Mouse (Mus musculus): ENCODE data around the gene Plekha1.

DNA sequence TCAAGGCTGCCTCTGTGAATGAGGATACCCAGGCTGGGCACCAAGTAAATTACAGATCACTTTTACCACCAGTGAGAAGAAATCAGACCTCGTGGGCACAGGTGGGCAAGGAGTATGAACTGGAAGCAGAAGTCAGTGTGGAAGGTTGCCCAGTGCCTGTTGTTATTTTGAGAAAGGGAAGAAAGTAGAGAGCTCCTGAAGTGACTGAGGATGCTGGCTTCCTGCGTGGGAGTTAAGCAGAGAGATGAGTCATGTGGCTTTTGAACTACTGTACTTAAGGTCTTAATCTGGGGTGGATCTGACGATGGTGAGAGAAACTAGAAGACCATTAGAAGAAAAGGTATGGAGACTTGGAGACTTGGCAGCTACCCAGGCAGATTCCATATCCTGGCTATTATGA lies 20.7 kb downstream of the Plekha1 start:
- no peak for TF ChIP-seq CTCF (IDR thresholded peaks at IDR 0.05 in 2 of 3, conservative IDR thresholded peaks at IDR 0.05 in 1 of 3; ENCODE audit: control insufficient read depth in 1 of 3, insufficient read depth in 1 of 3, low read depth in 2 of 3, low read length in 3 of 3, poor library complexity in 1 of 3, severe bottlenecking in 1 of 3)
- no peak for TF ChIP-seq MEF2A (IDR thresholded peaks at IDR 0.05; ENCODE audit: extremely low read depth, insufficient replicate concordance, low read depth, low read length, poor library complexity, severe bottlenecking)
- no peak for TF ChIP-seq UBTF (IDR thresholded peaks at IDR 0.05; ENCODE audit: borderline replicate concordance, insufficient read depth, low read depth, low read length)
- no peak for TF ChIP-seq POLR2A (IDR thresholded peaks at IDR 0.05; ENCODE audit: control insufficient read depth in 1 of 2, insufficient read depth in 1 of 2, low read depth in 1 of 2, low read length in 2 of 2, poor library complexity in 1 of 2)
- no peak for TF ChIP-seq ZKSCAN1 (IDR thresholded peaks at IDR 0.05; ENCODE audit: low read depth, low read length)
- no peak for TF ChIP-seq E2F4 (IDR thresholded peaks at IDR 0.05; ENCODE audit: borderline replicate concordance, low read depth, low read length)
- TF ChIP-seq USF1 (IDR thresholded peaks at IDR 0.05; ENCODE audit: low read depth, low read length), result no peak
- 0 out of 4 replicates have a peak, but pooled peaks of 1 of the 2 experiments have one; percentile 17 for TF ChIP-seq EP300 (IDR thresholded peaks at IDR 0.05; ENCODE audit: low read depth in 1 of 2, low read length in 2 of 2)
- TF ChIP-seq TCF12 (IDR thresholded peaks at IDR 0.05; ENCODE audit: low read depth, low read length), result no peak
- no peak for TF ChIP-seq ZNF384 (IDR thresholded peaks at IDR 0.05; ENCODE audit: low read depth, low read length)
- no peak for TF ChIP-seq HCFC1 (IDR thresholded peaks at IDR 0.05; ENCODE audit: low read depth, low read length)
- no peak for TF ChIP-seq MAFK (IDR thresholded peaks at IDR 0.05; ENCODE audit: borderline replicate concordance, low read depth, low read length)
- TF ChIP-seq ZC3H11A (IDR thresholded peaks at IDR 0.05; ENCODE audit: low read depth, low read length), result no peak
- no peak for TF ChIP-seq ZMIZ1 (IDR thresholded peaks at IDR 0.05; ENCODE audit: low read depth, low read length)

Measured in MEL (cell line).